Comparison of ENCODE assay signal across 8 mouse cellular contexts in the genomic region with DNA sequence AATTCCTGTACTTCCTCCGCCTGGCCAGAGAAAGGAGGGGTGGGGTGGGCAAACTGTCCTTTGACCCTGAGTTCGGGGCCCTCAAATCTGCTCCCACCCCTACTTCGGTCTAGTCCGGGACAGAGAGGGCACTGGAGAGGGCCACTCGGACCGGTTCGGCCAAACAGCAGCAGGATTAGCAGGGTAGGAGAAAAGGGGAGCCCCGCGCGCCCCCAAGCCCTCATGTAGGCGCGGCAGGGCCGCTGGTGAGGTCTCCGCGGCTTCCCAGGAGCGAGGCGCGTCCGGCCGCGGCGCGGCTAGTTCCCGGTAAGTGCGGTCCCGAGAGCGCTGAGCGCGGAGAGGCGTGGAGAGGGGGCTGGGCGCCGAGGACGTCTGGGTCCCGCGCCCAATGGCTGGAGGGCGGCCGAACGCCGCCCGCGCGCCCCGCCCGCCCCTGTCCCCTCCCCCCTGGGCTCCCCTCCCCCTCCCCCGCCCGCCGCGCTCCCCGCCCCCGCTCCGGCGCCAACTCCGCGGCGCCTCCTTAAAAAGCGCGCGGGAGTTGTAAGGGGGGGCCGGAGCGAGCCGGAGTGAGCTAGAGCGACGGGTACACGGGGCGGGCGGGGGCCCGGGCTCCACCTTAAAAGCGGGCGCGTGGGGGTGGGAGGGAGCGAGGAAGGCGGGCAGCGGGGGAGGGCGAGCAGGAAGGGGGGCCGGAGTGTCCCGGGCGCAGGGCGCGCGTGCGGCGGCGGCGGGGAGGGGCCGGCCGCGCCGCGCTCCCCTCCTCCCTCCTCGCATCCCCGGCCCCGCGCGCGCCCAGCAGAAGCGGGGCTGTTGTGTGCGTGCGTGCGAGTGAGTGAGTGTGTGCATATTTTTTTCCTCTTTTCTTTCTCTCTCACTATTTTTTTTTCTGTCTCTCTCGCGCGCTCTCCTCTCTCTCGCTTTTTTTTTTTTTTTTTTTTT. TPM values are rescaled to one million over a fixed set of nuclear protein-coding genes. Genes with fewer than 3 reads are reported as not detected.
DNase-seq lines count a peak whose midpoint lies in the region; ATAC-seq lines count a peak whose summit lies in the region.

No protein-coding gene starts in this region.

- ATAC-seq in hindbrain, embryonic 14.5 days (ENCODE audit: low FRiP score) = peak; percentile 74
- peak; percentile 76 for ATAC-seq in megakaryocyte, adult 5-6 weeks (ENCODE audit: poor library complexity, severe bottlenecking)

- H3K4me3 ChIP-seq in hindbrain, embryonic 14.5 days (replicated peaks; ENCODE audit: low read length) = peak overlapping the region; percentile 87

- peaks cover 16% of the 10 kb centered on the region for H3K27me3 ChIP-seq in hindbrain, embryonic 14.5 days (ENCODE audit: control insufficient read depth, insufficient read depth, low read length)

- peaks cover 19% of the 10 kb centered on the region for H3K4me1 ChIP-seq in hindbrain, embryonic 14.5 days (replicated peaks; ENCODE audit: control insufficient read depth, insufficient read depth, low read length)

- DNase-seq in ZHBTc4 (ENCODE audit: low read depth, low spot score) = peak; percentile 89
- DNase-seq in cerebellum, postnatal 25 days = peak; percentile 84 to 94
- peak; percentile 70 for DNase-seq in frontal cortex, postnatal 36 days (ENCODE audit: low spot score in 2 of 2)
- DNase-seq in hindbrain, embryonic 14.5 days (ENCODE audit: low spot score) = peak; percentile 72
- peak; percentile 67 to 75 for DNase-seq in left cerebral cortex, adult 8-10 months (ENCODE audit: low spot score in 2 of 2)
- peak; percentile 86 for DNase-seq in right cerebral cortex, adult 18-20 months
- DNase-seq in urinary bladder, adult 18-20 months (ENCODE audit: low spot score in 2 of 2) = peak; percentile 85 to 87

- no peaks in the 10 kb centered on the region for H3K9me3 ChIP-seq in hindbrain, embryonic 14.5 days (ENCODE audit: control insufficient read depth, low read length)

- peak overlapping the region; percentile 86 for H3K4me2 ChIP-seq in hindbrain, embryonic 14.5 days (replicated peaks)

- peak overlapping the region; percentile 95 for H3K27ac ChIP-seq in hindbrain, embryonic 14.5 days

- H3K36me3 ChIP-seq in hindbrain, embryonic 14.5 days (replicated peaks; ENCODE audit: control insufficient read depth, insufficient read depth) = peaks cover 38% of the 10 kb centered on the region

- peak overlapping the region; percentile 81 for H3K9ac ChIP-seq in hindbrain, embryonic 14.5 days

- WGBS in hindbrain, embryonic 14.5 days = under 1% methylated on average over 51 of the region's 103 CpGs

RNA-seq across cellular contexts. Expression of gene Samd1, which starts 0.6 kb away (rescaled TPM):
- polyA plus RNA-seq in hindbrain, embryonic 14.5 days (2014; fragmentation: Nextera tagmentation; extraction: Ambion mirVana) = 11.1 and 11.3 TPM in 2 replicates
- total RNA-seq in left cerebral cortex, adult 8-10 months (2022) = 10 to 100 TPM; 43.5 to 53.7 (median 46.3) TPM
- 63.0 and 69.1 TPM in 2 replicates for total RNA-seq in megakaryocyte, adult 5-6 weeks (2015)
- total RNA-seq in megakaryocyte, adult 5-6 weeks (2017) = 46.6 and 48.4 TPM in 2 replicates

RNA-seq across cellular contexts. Expression of gene 1700067K01Rik, which starts 4.5 kb away (rescaled TPM):
- polyA plus RNA-seq in hindbrain, embryonic 14.5 days (2014; fragmentation: Nextera tagmentation; extraction: Ambion mirVana) = 0.54 and 0.76 TPM in 2 replicates
- under 1 TPM; 0.34 to 0.77 (median 0.48) TPM for total RNA-seq in left cerebral cortex, adult 8-10 months (2022)
- total RNA-seq in megakaryocyte, adult 5-6 weeks (2015) = 0.16 TPM in 1 of 2 replicates, not detected in the other
- total RNA-seq in megakaryocyte, adult 5-6 weeks (2017) = 0.41 TPM in 1 of 2 replicates, not detected in the other

RNA-seq across cellular contexts. Expression of gene 2210011C24Rik, which starts 15.1 kb away (rescaled TPM):
- polyA plus RNA-seq in hindbrain, embryonic 14.5 days (2014; fragmentation: Nextera tagmentation; extraction: Ambion mirVana) = 0.52 and 0.77 TPM in 2 replicates
- 1 to 10 TPM in 3 of 4 experiments, under 1 TPM in 1; 0.37 to 2.6 (median 1.5) TPM for total RNA-seq in left cerebral cortex, adult 8-10 months (2022)
- total RNA-seq in megakaryocyte, adult 5-6 weeks (2015) = not detected in 2 replicates
- total RNA-seq in megakaryocyte, adult 5-6 weeks (2017) = not detected in 2 replicates

RNA-seq across cellular contexts. Expression of gene Prkaca, which starts 24.0 kb away (rescaled TPM):
- 194 and 218 TPM in 2 replicates for polyA plus RNA-seq in hindbrain, embryonic 14.5 days (2014; fragmentation: Nextera tagmentation; extraction: Ambion mirVana)
- total RNA-seq in left cerebral cortex, adult 8-10 months (2022) = 100 to 1,000 TPM; 247 to 270 (median 264) TPM
- 19.6 and 21.6 TPM in 2 replicates for total RNA-seq in megakaryocyte, adult 5-6 weeks (2015)
- total RNA-seq in megakaryocyte, adult 5-6 weeks (2017) = 17.7 and 17.9 TPM in 2 replicates

RNA-seq across cellular contexts. Expression of gene Palm3, which starts 24.4 kb away (rescaled TPM):
- polyA plus RNA-seq in hindbrain, embryonic 14.5 days (2014; fragmentation: Nextera tagmentation; extraction: Ambion mirVana) = 3.7 and 5.5 TPM in 2 replicates
- 1 to 10 TPM; 1.5 to 4.5 (median 2.3) TPM for total RNA-seq in left cerebral cortex, adult 8-10 months (2022)
- not detected in 2 replicates for total RNA-seq in megakaryocyte, adult 5-6 weeks (2015)
- not detected in 2 replicates for total RNA-seq in megakaryocyte, adult 5-6 weeks (2017)

Comparison
In these comparisons a context has a peak if more than half of its experiments do, and no peak if none do; other contexts are left out.
1. Peak in every context shown above with its lines: DNase-seq, ATAC-seq, H3K4me3 ChIP-seq and H3K27ac ChIP-seq.